Mouse (Mus musculus) lung, postnatal 36 days (tissue): ENCODE measurements around the gene Ntm.

Experiments
- DNase-seq: peaks from one replicate; pipeline ENCODE4 v3.0.0; 2022; ENCODE audit warnings: mixed read lengths

The Ntm gene

DNA sequence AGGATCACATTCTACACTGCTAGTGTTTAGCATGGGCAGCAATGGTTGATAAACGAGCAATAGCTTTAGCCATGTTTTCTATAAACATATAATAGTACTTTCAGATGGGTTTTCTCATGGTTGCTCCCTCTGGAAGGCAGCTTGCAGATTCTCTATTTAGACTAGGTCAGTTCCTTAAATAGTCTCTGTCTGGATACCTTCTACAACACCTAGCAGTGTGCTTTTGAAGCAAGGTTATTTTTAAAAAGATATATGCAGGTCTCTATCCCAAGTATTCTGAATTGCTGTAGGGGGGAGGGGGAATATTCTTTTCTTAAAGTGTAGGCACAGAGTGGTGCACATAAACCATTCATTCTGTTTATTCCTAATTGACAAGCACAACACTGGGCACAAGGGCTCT is 511.7 kb downstream of the Ntm start:
- DNase-seq, result no peak

- DNase-seq, result no peak
These were observed 518.9 kb downstream of the Ntm start for GRCm38 (mm10) chr9:29444001-29444400.

GRCm38 (mm10) chr9:29439401-29439800 is 523.5 kb downstream of the Ntm start:
- no peak for DNase-seq

- no peak for DNase-seq
These were observed 528.3 kb downstream of the Ntm start for GRCm38 (mm10) chr9:29434611-29435010.

GRCm38 (mm10) chr9:29433910-29434309 is 529.0 kb downstream of the Ntm start:
- no peak for DNase-seq

DNA sequence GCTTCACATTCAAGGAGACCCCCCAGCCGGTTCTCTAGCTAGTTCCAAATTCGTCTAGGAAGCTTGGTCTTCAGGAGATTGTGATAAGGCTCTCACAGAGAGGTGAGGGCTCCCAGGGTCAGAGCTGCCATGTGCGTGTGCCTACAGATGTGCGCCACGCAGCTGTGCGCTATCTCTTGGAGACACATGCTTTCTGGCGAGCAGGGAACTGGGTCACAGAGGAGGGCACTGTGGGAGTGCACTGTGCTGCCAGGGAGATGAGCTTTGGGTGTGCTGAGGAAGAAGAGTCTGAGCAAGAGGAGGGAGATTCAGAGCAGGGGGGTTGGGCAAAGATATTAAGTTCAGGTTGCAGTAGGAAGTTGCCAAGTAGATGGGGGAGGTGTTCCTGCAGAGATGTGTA is 529.8 kb downstream of the Ntm start:
- DNase-seq, result no peak

GRCm38 (mm10) chr9:29431590-29431989 is 531.4 kb downstream of the Ntm start:
- no peak for DNase-seq

- DNase-seq, result no peak
These were observed 532.8 kb downstream of the Ntm start for GRCm38 (mm10) chr9:29430189-29430588.

DNA sequence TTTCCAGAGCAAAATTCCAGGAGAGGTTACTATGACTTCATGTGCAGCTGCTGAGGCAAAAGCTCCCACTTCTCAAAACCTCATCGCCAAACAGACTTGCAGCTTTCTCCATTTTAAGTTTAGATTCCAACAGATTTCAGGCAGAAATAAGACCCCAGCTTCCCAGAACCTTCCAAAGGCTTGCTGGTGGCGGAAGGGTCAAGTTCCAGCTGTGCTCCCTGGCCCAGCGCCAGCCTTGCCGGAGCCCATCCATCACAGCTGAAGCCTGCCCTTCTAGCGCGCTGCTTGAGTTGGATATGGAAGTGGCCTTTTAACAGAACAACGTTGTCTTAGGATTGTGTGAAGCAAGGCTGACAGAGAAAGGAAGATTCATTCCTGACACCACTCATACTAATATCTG is 534.6 kb downstream of the Ntm start:
- no peak for DNase-seq

DNA sequence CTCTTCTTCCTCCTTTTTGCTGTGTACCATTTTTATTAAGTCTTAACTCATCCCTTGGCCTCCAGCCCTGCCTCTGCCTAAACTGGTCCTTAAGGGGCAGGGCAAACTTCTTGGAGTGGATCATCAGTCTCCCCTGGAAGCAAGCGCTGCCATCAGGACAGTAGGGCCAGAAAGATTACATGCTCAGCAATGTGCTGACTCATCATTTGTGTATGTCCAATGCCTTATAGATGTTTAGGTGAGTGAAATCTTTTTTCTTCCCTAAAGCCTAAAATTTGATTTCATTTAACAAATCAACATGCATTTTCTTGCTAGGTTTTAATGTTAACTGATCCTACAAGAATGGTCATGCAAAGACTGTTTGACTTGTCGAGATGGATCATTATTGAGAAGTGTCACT is 536.7 kb downstream of the Ntm start:
- DNase-seq, result no peak

DNA sequence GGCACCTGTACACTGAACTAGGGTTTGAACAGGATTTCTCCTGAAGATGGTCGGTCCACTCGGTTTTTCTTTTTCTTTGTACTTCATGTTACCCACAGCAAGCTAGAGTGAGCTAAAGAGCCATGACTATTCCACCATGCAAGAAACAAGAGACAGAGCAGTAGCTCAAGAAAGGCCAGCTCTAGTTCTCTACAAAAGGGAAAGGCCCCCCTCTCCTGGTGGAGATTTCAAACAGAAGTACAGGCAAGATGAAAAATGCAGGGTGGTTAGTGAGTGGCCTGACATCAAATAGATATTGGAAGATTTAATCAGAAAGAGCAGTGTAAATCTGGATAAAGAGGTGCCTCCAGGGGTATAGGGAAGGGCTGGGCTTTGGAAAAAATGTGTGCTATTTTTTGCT is 547.4 kb downstream of the Ntm start:
- no peak for DNase-seq

DNA sequence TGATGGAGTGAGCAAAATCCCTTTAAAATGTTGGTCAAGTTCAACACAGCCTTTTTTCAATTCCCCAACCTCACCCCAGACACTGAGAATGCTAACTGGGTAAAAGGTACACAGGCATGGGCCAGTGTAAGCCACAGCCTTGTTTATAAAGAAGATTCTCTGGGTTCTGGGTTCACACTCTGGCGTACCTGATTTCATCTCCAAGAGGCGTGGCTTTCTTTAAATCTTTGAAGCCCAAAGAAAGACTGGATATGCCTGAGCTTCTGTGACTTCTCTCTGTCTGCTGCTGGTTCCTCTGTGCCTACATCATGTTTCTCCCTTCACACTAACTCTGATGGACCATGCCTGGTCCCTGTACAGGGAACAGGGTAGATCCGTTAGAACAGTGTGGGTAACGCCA is 549.8 kb downstream of the Ntm start:
- no peak for DNase-seq

DNA sequence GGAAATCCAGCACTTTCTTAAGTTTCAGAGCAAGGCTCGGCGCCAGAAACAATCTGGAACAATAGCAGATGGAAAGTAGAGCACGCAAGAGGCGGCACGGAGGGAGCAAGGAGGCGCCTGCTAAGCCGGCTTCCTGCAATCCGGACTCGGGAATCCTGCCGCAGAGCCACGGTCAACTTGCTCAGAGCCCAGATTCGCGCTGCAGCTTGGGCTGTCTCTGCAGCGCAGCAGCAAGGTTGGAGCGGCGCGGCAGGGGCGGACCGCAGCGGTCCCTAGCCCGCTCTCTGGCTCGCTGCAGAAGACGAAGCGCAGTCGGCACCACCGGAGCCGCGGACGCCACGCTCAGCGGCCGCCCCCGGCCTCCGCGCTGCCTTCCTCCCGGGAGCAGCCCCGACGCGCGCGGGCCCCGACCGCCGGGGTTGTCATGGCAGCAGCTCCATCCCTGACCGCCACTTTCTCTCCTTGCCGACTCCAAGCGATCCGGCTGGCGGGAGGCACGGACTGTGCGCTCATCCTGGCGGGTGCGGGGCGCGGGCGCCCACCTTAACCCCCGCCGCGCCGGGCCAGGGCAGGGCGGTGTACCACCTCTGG is 550.7 kb downstream of the Ntm start:
- no peak for DNase-seq

DNA sequence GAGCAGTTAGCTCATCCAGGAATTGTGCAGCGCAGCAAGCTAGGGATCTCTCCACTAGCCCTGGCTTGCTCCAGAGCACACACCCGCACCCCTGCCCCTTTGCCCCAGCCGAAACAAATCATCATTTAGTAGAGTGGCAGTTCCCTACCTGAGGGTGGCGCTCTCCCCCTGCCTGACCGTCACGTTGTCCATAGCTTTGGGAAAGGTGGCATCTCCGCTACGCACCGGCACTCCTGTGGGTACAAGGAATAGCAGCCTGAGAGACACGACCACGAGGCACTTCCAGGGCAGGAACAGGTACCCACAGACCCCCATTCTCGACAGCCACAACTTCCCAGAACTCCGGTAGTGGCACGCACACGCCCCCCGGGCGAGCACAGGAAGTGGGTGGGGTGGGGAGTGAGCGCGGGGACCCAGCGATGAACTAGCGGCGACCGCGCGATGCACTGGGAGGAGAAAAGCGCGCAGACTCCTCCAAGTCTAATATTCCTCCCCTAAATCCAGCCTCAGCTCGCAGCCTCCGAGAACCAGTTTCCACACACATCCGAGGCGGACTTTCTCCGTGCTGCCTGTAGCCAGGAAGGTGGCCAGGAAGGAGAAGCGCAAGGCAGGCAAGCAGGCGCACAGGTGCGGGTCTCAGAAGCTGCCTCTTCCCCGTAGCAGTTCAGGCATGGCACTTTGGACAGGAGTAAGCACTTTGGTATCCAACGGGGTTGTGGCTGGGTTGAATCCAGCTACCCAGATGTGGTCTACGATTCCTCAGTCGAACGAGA is 551.3 kb downstream of the Ntm start:
- DNase-seq, result peak; percentile 17

- no peak for DNase-seq
These were observed 552.1 kb downstream of the Ntm start for GRCm38 (mm10) chr9:29410728-29411407.

DNA sequence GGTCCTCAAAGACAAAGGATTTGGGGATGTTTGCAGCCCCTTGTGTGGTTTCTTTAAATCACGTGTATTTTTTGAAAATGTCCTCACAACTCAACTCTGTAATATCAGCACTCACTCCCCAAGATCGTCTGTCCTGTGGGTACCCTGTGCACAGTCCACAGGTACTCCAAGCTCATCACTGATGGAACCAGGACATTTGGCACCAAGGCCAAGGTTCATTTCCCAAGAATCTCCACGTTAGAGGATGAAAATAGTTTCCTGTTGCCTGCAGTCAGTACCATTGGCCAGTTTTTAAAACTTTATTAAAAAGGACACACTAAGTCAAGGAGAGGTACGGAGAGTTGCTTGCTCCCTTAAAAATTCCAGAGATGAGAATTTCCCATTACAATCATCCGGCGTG is 552.7 kb downstream of the Ntm start:
- no peak for DNase-seq

- peak; percentile 45 for DNase-seq
These were observed 553.6 kb downstream of the Ntm start for GRCm38 (mm10) chr9:29409216-29409907.

GRCm38 (mm10) chr9:29407954-29408353 is 555.0 kb downstream of the Ntm start:
- DNase-seq, result peak; percentile 43

- no peak for DNase-seq
These were observed 556.0 kb downstream of the Ntm start for GRCm38 (mm10) chr9:29406973-29407372.

DNA sequence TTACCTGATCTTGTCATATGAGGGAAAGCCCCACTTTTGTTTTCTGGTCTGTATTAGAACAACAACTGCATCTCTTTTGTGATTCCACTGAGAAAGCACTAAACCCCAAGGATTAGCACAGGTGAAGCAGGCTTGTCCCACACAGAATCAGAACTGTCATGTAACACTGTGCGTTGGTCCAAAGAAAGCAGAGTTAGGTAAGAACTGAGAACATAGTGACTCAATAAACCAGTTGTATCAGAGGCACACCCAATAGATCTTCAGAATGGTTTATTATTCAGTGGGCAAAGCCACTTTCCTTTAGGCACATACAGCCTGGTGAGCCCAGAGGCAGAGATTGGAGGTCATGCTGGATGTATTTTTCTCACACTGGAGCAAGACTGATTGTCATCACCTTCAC is 556.9 kb downstream of the Ntm start:
- DNase-seq, result no peak

DNA sequence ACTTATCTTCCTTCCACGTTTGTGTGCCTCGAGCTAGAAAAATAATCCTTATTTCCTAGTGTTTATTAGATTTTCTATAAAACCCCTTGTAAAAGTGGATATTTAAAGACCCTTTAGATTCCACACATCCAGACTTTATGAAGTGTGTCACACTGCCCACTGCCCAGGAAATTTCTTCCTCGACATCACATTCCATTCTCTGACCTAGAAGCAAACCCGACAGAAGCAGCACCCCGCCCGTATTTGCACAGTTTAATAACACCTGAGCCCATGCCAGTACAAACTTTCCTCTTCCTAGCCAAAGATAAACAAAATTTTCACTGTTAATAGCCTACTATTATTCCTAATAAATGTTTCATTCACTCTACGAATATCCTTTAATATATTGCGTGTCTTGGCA is 562.8 kb downstream of the Ntm start:
- DNase-seq, result peak; percentile 11

DNA sequence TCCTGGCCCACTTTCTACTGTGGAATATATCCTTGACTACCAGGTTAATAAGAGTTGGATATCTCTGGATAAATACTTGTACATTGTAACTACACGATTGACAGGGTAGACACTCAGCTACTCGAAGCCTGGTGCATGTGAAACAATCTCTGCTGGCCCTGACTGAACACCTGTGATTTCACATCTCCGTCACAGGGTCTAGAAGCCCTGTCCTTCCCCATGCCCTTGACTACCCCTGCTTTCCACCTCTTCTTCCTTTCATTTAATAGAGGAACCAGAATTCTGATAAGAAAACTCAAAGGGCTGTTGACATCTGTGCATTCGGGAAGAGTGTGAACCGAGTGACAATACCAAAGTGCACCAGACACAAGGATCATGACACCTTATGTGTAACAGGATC is 566.8 kb downstream of the Ntm start:
- no peak for DNase-seq

DNA sequence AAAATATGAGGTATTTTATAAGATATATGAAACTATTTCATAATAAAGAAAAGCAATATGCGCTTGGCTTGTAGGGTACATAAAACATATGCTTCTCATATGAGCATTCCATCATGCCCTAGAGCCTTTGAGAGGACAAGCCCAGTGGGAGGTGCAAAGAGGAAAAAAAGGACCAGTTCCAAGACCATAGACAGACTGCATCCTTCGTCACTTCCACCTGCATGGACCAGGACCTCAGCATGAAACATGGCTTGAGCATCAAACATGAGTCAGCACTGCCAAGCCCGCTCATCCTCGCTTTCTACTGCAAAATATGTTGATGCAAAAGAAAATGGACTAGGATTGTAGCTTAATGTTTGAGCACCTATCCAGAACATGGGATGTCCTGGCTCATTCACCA is 569.8 kb downstream of the Ntm start:
- no peak for DNase-seq
